Mouse (Mus musculus): Measurements from ENCODE around the gene Gsto2.

DNA sequence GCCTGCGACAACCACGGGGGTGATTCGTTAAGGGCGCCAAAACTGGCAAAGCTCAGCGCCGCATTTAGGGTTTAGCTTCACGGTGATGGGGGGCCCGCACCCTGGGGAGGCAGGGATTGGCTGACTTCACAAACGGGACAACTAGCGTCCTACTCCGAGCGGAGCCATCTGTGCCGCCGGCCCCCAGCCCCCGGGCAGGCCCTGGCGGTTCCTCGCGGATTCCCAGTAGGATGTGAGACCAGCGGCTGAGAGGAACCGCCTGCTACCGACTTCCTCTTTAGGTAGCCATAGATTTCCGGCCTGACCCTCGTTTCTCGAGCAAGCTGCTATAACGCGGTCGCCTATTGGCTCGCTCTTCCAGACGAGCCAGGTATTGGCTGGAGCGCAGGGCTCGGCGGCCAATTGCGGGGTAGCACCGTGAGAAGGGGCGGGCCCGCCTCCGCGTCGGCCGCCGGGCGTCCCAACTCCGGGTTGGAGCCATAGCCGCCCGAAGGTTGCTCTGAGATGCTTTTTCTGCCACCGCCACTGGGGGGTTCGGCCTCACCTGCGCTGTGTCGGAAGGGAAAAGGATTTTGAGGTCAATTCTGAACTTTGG, at the start of gene Gsto2:
- peak; percentile 64 for TF ChIP-seq CTCF (IDR thresholded peaks at IDR 0.05; ENCODE audit: low read depth)
- TF ChIP-seq EP300 (IDR thresholded peaks at IDR 0.05; ENCODE audit: low read depth), result peak; percentile 52; the same call in 1 of the 2 replicates

Measured in liver, postnatal 0 days (tissue).